Mouse (Mus musculus) heart, embryonic 12.5 days (tissue): ENCODE measurements around the gene Nupl2. TPM values are rescaled to one million over a fixed set of nuclear protein-coding genes. Genes with fewer than 3 reads are reported as not detected.

ENCODE experiments used
- ATAC-seq: fragments of 200-750 bp; cut with Nextera tagmentation; 2 replicates; pipeline ENCODE4 v1.8.0; 2017; ENCODE audit warnings: moderate TSS enrichment, moderate library complexity; ENCODE audit not compliant: insufficient number of reproducible peaks, low FRiP score
- H3K27ac ChIP-seq: fragments of 300-500 bp; sonication (generic); 2 replicates; pipeline ENCODE4 v1.5.1; 2016; ENCODE audit warnings: mild to moderate bottlenecking, moderate library complexity; ENCODE audit not compliant: poor library complexity, severe bottlenecking
- H3K27me3 ChIP-seq: fragments of 300-500 bp; sonication (generic); replicated peaks from 2 replicates; pipeline ENCODE4 v1.6.1; 2016; ENCODE audit warnings: mild to moderate bottlenecking, moderate library complexity
- H3K36me3 ChIP-seq: fragments of 300-500 bp; sonication (generic); 2 replicates; pipeline ENCODE4 v1.6.1; 2016; ENCODE audit warnings: mild to moderate bottlenecking, moderate library complexity
- H3K4me1 ChIP-seq: fragments of 300-500 bp; sonication (generic); replicated peaks from 2 replicates; pipeline ENCODE4 v1.6.1; 2016; ENCODE audit warnings: mild to moderate bottlenecking
- H3K4me2 ChIP-seq: fragments of 300-500 bp; sonication (generic); 2 replicates; pipeline ENCODE4 v1.6.1; 2016; ENCODE audit warnings: mild to moderate bottlenecking, moderate library complexity
- H3K4me3 ChIP-seq: fragments of 300-500 bp; sonication (generic); 2 replicates; pipeline ENCODE4 v1.5.1; 2016; ENCODE audit warnings: mild to moderate bottlenecking
- H3K9ac ChIP-seq: fragments of 300-500 bp; sonication (generic); 2 replicates; pipeline ENCODE4 v1.6.1; 2016; ENCODE audit warnings: mild to moderate bottlenecking, moderate library complexity
- H3K9me3 ChIP-seq: fragments of 300-500 bp; sonication (generic); replicated peaks from 2 replicates; pipeline ENCODE4 v1.6.1; 2016; ENCODE audit warnings: mild to moderate bottlenecking, moderate library complexity
- WGBS: fragments of 180-500 bp; shearing (Covaris S2); methylation state at CpG from one replicate; pipeline ENCODE4 v1.1.7; 2016; 5-methylcytosine and 5-hydroxymethylcytosine counted together
- polyA plus RNA-seq: library from polyadenylated mRNA; unstranded; fragments of >200 nt; fragmentation: Nextera tagmentation; extraction: Ambion mirVana; gene quantifications from 2 replicates; pipeline ENCODE4 v1.2.1, GENCODE M21; 2016

The Nupl2 gene
- 12.4 and 13.5 TPM in 2 replicates for polyA plus RNA-seq

- H3K4me3 ChIP-seq = peak within 1 kb of the TSS; percentile 84
- peak within 1 kb of the TSS; percentile 85 for H3K9ac ChIP-seq
- peaks cover 19% of the 10 kb centered on the region for H3K36me3 ChIP-seq
- peak within 1 kb of the TSS; percentile 62 for H3K27ac ChIP-seq
- no peaks in the 10 kb centered on the region for H3K27me3 ChIP-seq
- no peaks in the 10 kb centered on the region for H3K9me3 ChIP-seq
- peak within 1 kb of the TSS; percentile 70 for H3K4me2 ChIP-seq
- peaks cover 4% of the 10 kb centered on the region for H3K4me1 ChIP-seq
- under 1% methylated on average over 52 of the region's 52 CpGs for WGBS
- ATAC-seq = peak; percentile 97
These were observed at the start of gene Nupl2 for GRCm38 (mm10) chr5:24164789-24165445. Gene Nupl2, plus strand, starts transcription at chr5:24164963.

- Histone ChIP-seq H3K36me3 (peaks cover 10% of the 10 kb centered on the region), H3K4me1 (peaks cover 15% of the 10 kb centered on the region; the same call in 1 of the 2 replicates), H3K4me3 (no peak overlapping the region), H3K27me3 (no peaks in the 10 kb centered on the region), H3K27ac (no peak overlapping the region), H3K9ac (no peak overlapping the region), H3K4me2 (no peak overlapping the region), H3K9me3 (peaks cover 4% of the 10 kb centered on the region; the same call in 1 of the 2 replicates)
- no peak for ATAC-seq
- 97% methylated on average over 2 of the region's 2 CpGs for WGBS
These were observed 42.5 kb upstream of the Nupl2 start for GRCm38 (mm10) chr5:24122221-24122620.

- no peaks in the 10 kb centered on the region for H3K27me3 ChIP-seq
- WGBS = 88% methylated on average over 1 of the region's 1 CpGs
- H3K9me3 ChIP-seq = no peaks in the 10 kb centered on the region
- peak overlapping the region; percentile 50 for H3K27ac ChIP-seq
- H3K4me2 ChIP-seq = no peak overlapping the region
- peaks cover 15% of the 10 kb centered on the region; the same call in 1 of the 2 replicates for H3K4me1 ChIP-seq
- no peak for ATAC-seq
- H3K36me3 ChIP-seq = peaks cover 13% of the 10 kb centered on the region; the same call in 1 of the 2 replicates
- no peak overlapping the region for H3K4me3 ChIP-seq
- no peak overlapping the region for H3K9ac ChIP-seq
These were observed 40.6 kb upstream of the Nupl2 start for GRCm38 (mm10) chr5:24124175-24124574.

GRCm38 (mm10) chr5:24124579-24125276 lies 40.0 kb upstream of the Nupl2 start:
- no peak for ATAC-seq
- Histone ChIP-seq H3K36me3 (peaks cover 13% of the 10 kb centered on the region; the same call in 1 of the 2 replicates), H3K27me3 (no peaks in the 10 kb centered on the region), H3K9me3 (no peaks in the 10 kb centered on the region), H3K9ac (no peak overlapping the region), H3K4me3 (no peak overlapping the region), H3K27ac (0 out of 2 replicates have a peak overlapping the region, but pooled peaks have one; percentile 51), H3K4me2 (no peak overlapping the region), H3K4me1 (peaks cover 15% of the 10 kb centered on the region; the same call in 1 of the 2 replicates)
- 84% methylated on average over 3 of the region's 3 CpGs for WGBS

GRCm38 (mm10) chr5:24125910-24126636 lies 38.7 kb upstream of the Nupl2 start:
- 0 out of 2 replicates have a peak, but pooled peaks cover 10% of the 10 kb centered on the region for H3K36me3 ChIP-seq
- H3K4me1 ChIP-seq = peaks cover 15% of the 10 kb centered on the region; the same call in 1 of the 2 replicates
- H3K4me3 ChIP-seq = no peak overlapping the region
- no peaks in the 10 kb centered on the region for H3K9me3 ChIP-seq
- no peak overlapping the region for H3K4me2 ChIP-seq
- ATAC-seq = no peak
- no peak overlapping the region for H3K9ac ChIP-seq
- peak overlapping the region; percentile 91 for H3K27ac ChIP-seq
- no peaks in the 10 kb centered on the region for H3K27me3 ChIP-seq
- WGBS = 53% methylated on average over 1 of the region's 1 CpGs

GRCm38 (mm10) chr5:24126967-24127366 lies 37.8 kb upstream of the Nupl2 start:
- Histone ChIP-seq H3K4me1 (peaks cover 15% of the 10 kb centered on the region; the same call in 1 of the 2 replicates), H3K4me2 (peak overlapping the region; percentile 23; the same call in 1 of the 2 replicates), H3K9ac (no peak overlapping the region), H3K27me3 (no peaks in the 10 kb centered on the region), H3K4me3 (no peak overlapping the region), H3K27ac (peak overlapping the region; percentile 91), H3K36me3 (0 out of 2 replicates have a peak, but pooled peaks cover 10% of the 10 kb centered on the region), H3K9me3 (no peaks in the 10 kb centered on the region)
- 31% methylated on average over 4 of the region's 4 CpGs for WGBS
- ATAC-seq = peak; percentile 73; the same call in 1 of the 2 replicates

- no peak overlapping the region for H3K4me2 ChIP-seq
- ATAC-seq = no peak
- no peaks in the 10 kb centered on the region for H3K27me3 ChIP-seq
- no peaks in the 10 kb centered on the region for H3K9me3 ChIP-seq
- H3K36me3 ChIP-seq = peaks cover 66% of the 10 kb centered on the region
- peaks cover 8% of the 10 kb centered on the region for H3K4me1 ChIP-seq
- H3K4me3 ChIP-seq = no peak overlapping the region
- H3K27ac ChIP-seq = no peak overlapping the region
- no peak overlapping the region for H3K9ac ChIP-seq
- 82% methylated on average over 5 of the region's 5 CpGs for WGBS
These were observed 17.8 kb upstream of the Nupl2 start for GRCm38 (mm10) chr5:24146964-24147363.

GRCm38 (mm10) chr5:24152199-24152598 lies 12.6 kb upstream of the Nupl2 start:
- no peak overlapping the region for H3K4me2 ChIP-seq
- H3K27me3 ChIP-seq = no peaks in the 10 kb centered on the region
- H3K4me3 ChIP-seq = no peak overlapping the region
- H3K36me3 ChIP-seq = peaks cover 45% of the 10 kb centered on the region
- no peak overlapping the region for H3K27ac ChIP-seq
- H3K9me3 ChIP-seq = no peaks in the 10 kb centered on the region
- H3K9ac ChIP-seq = no peak overlapping the region
- no peaks in the 10 kb centered on the region for H3K4me1 ChIP-seq
- ATAC-seq = 0 out of 2 replicates have a peak, but pooled peaks have one; percentile 51

GRCm38 (mm10) chr5:24156774-24157173 lies 8.0 kb upstream of the Nupl2 start:
- Histone ChIP-seq H3K9ac (no peak overlapping the region), H3K4me2 (no peak overlapping the region), H3K4me1 (no peaks in the 10 kb centered on the region), H3K27ac (no peak overlapping the region), H3K4me3 (no peak overlapping the region), H3K36me3 (peaks cover 32% of the 10 kb centered on the region), H3K27me3 (no peaks in the 10 kb centered on the region), H3K9me3 (no peaks in the 10 kb centered on the region)
- no peak for ATAC-seq
- WGBS = 90% methylated on average over 6 of the region's 6 CpGs

GRCm38 (mm10) chr5:24167263-24167662 lies 2.5 kb downstream of the Nupl2 start:
- Histone ChIP-seq H3K9me3 (no peaks in the 10 kb centered on the region), H3K4me3 (no peak overlapping the region), H3K9ac (no peak overlapping the region), H3K27ac (no peak overlapping the region), H3K4me2 (no peak overlapping the region), H3K36me3 (peaks cover 29% of the 10 kb centered on the region), H3K4me1 (peaks cover 4% of the 10 kb centered on the region), H3K27me3 (no peaks in the 10 kb centered on the region)
- no peak for ATAC-seq
- WGBS = 51% methylated on average over 5 of the region's 5 CpGs

- Histone ChIP-seq H3K27me3 (no peaks in the 10 kb centered on the region), H3K4me2 (no peak overlapping the region), H3K9ac (no peak overlapping the region), H3K4me1 (peaks cover 4% of the 10 kb centered on the region), H3K36me3 (peaks cover 42% of the 10 kb centered on the region), H3K4me3 (no peak overlapping the region), H3K27ac (no peak overlapping the region), H3K9me3 (no peaks in the 10 kb centered on the region)
- ATAC-seq = no peak
- 91% methylated on average over 6 of the region's 6 CpGs for WGBS
These were observed 5.1 kb downstream of the Nupl2 start for GRCm38 (mm10) chr5:24169881-24170280.
